Mouse (Mus musculus) cerebellum, adult 18-20 months (tissue): ENCODE measurements around the gene Fat1.

ENCODE experiments used
- DNase-seq, 2 experiments: peaks; one replicate each; pipeline ENCODE4 v3.0.0; 2021

Fat1 gene

GRCm38 (mm10) chr8:44934850-44935497 lies at the start of gene Fat1:
Gene Fat1, plus strand, starts transcription at chr8:44935447.
- peak; percentile 91 for DNase-seq

- DNase-seq = no peak
Observed at GRCm38 (mm10) chr8:44894626-44895025, 40.6 kb upstream of the Fat1 start.

GRCm38 (mm10) chr8:44899575-44899991 lies 35.7 kb upstream of the Fat1 start:
- DNase-seq = no peak

GRCm38 (mm10) chr8:44911126-44911903 lies 23.9 kb upstream of the Fat1 start:
- DNase-seq = no peak

GRCm38 (mm10) chr8:44919487-44920082 lies 15.7 kb upstream of the Fat1 start:
- DNase-seq = no peak

GRCm38 (mm10) chr8:44920379-44921032 lies 14.7 kb upstream of the Fat1 start:
- DNase-seq = no peak

GRCm38 (mm10) chr8:44924995-44925394 lies 10.3 kb upstream of the Fat1 start:
- DNase-seq = no peak

- no peak for DNase-seq
Observed at GRCm38 (mm10) chr8:44930058-44930457, 5.2 kb upstream of the Fat1 start.

- DNase-seq = no peak
Observed at GRCm38 (mm10) chr8:44932546-44933342, 2.5 kb upstream of the Fat1 start.

- DNase-seq = peak; percentile 53 to 56
Observed at GRCm38 (mm10) chr8:44933478-44933877, 1.8 kb upstream of the Fat1 start.

GRCm38 (mm10) chr8:44934416-44934815 lies 831 bp upstream of the Fat1 start:
- DNase-seq = no peak

GRCm38 (mm10) chr8:44935741-44936140 lies 494 bp downstream of the Fat1 start:
- peak; percentile 93 to 94 for DNase-seq

- no peak for DNase-seq
Observed at GRCm38 (mm10) chr8:44936481-44936961, 1.3 kb downstream of the Fat1 start.

GRCm38 (mm10) chr8:44937141-44937825 lies 2.0 kb downstream of the Fat1 start:
- peak; percentile 79 to 80 for DNase-seq

- DNase-seq = peak; percentile 90 to 95
Observed at GRCm38 (mm10) chr8:44937905-44938642, 2.8 kb downstream of the Fat1 start.

GRCm38 (mm10) chr8:44938643-44938979 lies 3.4 kb downstream of the Fat1 start:
- DNase-seq = no peak

- no peak for DNase-seq
Observed at GRCm38 (mm10) chr8:44945577-44945976, 10.3 kb downstream of the Fat1 start.

- DNase-seq = no peak
Observed at GRCm38 (mm10) chr8:44948597-44948996, 13.3 kb downstream of the Fat1 start.

- DNase-seq = no peak
Observed at GRCm38 (mm10) chr8:44960455-44960854, 25.2 kb downstream of the Fat1 start.

GRCm38 (mm10) chr8:44960906-44961305 lies 25.7 kb downstream of the Fat1 start:
- DNase-seq = no peak

GRCm38 (mm10) chr8:44961492-44961891 lies 26.2 kb downstream of the Fat1 start:
- DNase-seq = no peak
